Mouse (Mus musculus): ENCODE results near the gene Zfp575. TPM values are rescaled to one million over a fixed set of nuclear protein-coding genes. Genes with fewer than 3 reads are reported as not detected.
A peak's percentile ranks its signal among the peaks of the same experiment; 100 is the strongest.

The Zfp575 gene
- polyA plus RNA-seq, 1 experiment from 2014 or later = 10.3 TPM

DNA sequence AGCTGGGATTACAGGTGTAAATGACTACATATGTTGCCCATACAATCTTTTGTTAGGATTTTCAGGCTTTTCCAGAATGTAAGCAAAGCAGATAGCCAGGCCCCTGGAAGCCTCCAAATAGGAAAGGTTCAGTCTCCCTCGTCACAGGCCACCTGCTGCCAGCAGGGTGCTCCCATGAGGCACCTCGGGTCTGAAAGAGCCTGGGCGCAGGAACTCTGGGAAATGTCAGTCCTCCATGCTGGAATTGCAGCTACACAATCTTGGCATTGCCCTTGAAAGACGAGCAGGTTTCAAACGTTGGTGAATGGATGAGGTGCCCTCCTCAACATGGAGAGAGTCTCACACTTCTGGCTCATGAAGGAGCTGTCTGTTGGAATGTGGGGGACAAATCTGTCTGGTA lies 49.3 kb downstream of the Zfp575 start:
- 44% methylated on average over 5 of the region's 5 CpGs for WGBS
- Histone ChIP-seq H3K9me3 (ENCODE audit: control insufficient read depth, low read length) (no peaks in the 10 kb centered on the region), H3K36me3 (replicated peaks; ENCODE audit: control insufficient read depth, insufficient read depth) (peaks cover 35% of the 10 kb centered on the region), H3K9ac (no peak overlapping the region), H3K4me3 (replicated peaks; ENCODE audit: low read length) (no peak overlapping the region), H3K4me2 (replicated peaks) (no peak overlapping the region), H3K27ac (no peak overlapping the region), H3K27me3 (ENCODE audit: control insufficient read depth, insufficient read depth, low read length) (no peaks in the 10 kb centered on the region; the same call in 1 of the 2 replicates), H3K4me1 (replicated peaks; ENCODE audit: control insufficient read depth, insufficient read depth, low read length) (peaks cover 11% of the 10 kb centered on the region; the same call in 1 of the 2 replicates)
- ATAC-seq (ENCODE audit: low FRiP score) = no peak
- DNase-seq (ENCODE audit: low spot score) = no peak

GRCm38 (mm10) chr7:24537591-24537990 lies 49.9 kb downstream of the Zfp575 start:
- Histone ChIP-seq H3K36me3 (replicated peaks; ENCODE audit: control insufficient read depth, insufficient read depth) (peaks cover 39% of the 10 kb centered on the region), H3K9ac (no peak overlapping the region), H3K27me3 (ENCODE audit: control insufficient read depth, insufficient read depth, low read length) (no peaks in the 10 kb centered on the region; the same call in 1 of the 2 replicates), H3K27ac (no peak overlapping the region), H3K9me3 (ENCODE audit: control insufficient read depth, low read length) (no peaks in the 10 kb centered on the region), H3K4me1 (replicated peaks; ENCODE audit: control insufficient read depth, insufficient read depth, low read length) (peaks cover 13% of the 10 kb centered on the region), H3K4me3 (replicated peaks; ENCODE audit: low read length) (no peak overlapping the region), H3K4me2 (replicated peaks) (no peak overlapping the region)
- ATAC-seq (ENCODE audit: low FRiP score) (no peak), DNase-seq (ENCODE audit: low spot score) (no peak)
- WGBS = 78% methylated on average over 5 of the region's 5 CpGs

DNA sequence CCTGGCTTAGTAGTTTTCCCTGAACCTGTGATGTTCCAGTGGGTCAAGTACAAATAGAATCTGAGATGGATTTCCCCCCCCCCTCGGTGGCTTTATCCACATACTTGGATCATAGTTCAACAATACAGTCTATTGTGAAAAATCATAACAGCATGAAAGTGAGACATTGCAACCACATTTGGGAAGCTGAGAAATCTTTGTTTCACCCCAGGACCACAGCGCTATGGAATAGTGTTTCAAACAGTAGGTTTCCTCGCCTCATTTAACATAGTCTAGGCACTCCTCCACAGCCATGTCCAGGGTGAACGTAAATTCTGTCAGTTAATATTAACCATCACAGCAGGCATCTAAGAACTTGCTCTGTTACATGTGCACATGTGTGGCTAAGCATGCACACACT lies 50.4 kb downstream of the Zfp575 start:
- H3K27me3 ChIP-seq (ENCODE audit: control insufficient read depth, insufficient read depth, low read length) = no peaks in the 10 kb centered on the region; the same call in 1 of the 2 replicates
- DNase-seq (ENCODE audit: low spot score) = no peak
- H3K4me1 ChIP-seq (replicated peaks; ENCODE audit: control insufficient read depth, insufficient read depth, low read length) = peaks cover 18% of the 10 kb centered on the region
- H3K9me3 ChIP-seq (ENCODE audit: control insufficient read depth, low read length) = no peaks in the 10 kb centered on the region
- 73% methylated on average over 4 of the region's 4 CpGs for WGBS
- no peak overlapping the region for H3K4me2 ChIP-seq (replicated peaks)
- H3K27ac ChIP-seq = no peak overlapping the region
- no peak overlapping the region for H3K9ac ChIP-seq
- H3K36me3 ChIP-seq (replicated peaks; ENCODE audit: control insufficient read depth, insufficient read depth) = peaks cover 44% of the 10 kb centered on the region
- H3K4me3 ChIP-seq (replicated peaks; ENCODE audit: low read length) = no peak overlapping the region
- no peak for ATAC-seq (ENCODE audit: low FRiP score)

DNA sequence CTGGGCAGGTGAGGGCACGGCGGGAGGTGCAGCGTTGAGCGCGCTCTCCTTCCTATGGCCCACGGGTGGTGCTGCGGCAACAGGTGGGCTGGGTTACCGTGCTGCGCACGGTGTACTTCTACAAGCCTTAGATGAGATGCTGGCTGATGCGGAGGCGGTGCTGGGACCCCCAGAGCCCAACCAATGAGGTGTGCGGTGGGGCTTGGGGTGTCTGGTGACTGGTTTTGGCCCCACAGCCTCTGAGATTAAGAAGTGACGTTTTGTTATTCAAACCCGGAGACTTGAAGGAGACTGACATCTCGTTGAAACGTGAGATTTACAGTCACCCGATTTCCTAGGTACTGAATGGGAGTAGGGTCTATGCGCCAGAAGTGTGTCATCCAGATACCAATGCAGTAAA lies 53.1 kb downstream of the Zfp575 start:
- 23% methylated on average over 19 of the region's 19 CpGs for WGBS
- peaks cover 27% of the 10 kb centered on the region for H3K4me1 ChIP-seq (replicated peaks; ENCODE audit: control insufficient read depth, insufficient read depth, low read length)
- H3K4me2 ChIP-seq (replicated peaks) = peak overlapping the region; percentile 31; the same call in 1 of the 2 replicates
- no peak overlapping the region for H3K27ac ChIP-seq
- ATAC-seq (ENCODE audit: low FRiP score) = no peak
- peaks cover 46% of the 10 kb centered on the region for H3K36me3 ChIP-seq (replicated peaks; ENCODE audit: control insufficient read depth, insufficient read depth)
- peak overlapping the region; percentile 28; the same call in 1 of the 2 replicates for H3K9ac ChIP-seq
- H3K4me3 ChIP-seq (replicated peaks; ENCODE audit: low read length) = peak overlapping the region; percentile 3; the same call in 1 of the 2 replicates
- no peaks in the 10 kb centered on the region for H3K9me3 ChIP-seq (ENCODE audit: control insufficient read depth, low read length)
- no peak for DNase-seq (ENCODE audit: low spot score)
- no peaks in the 10 kb centered on the region; the same call in 1 of the 2 replicates for H3K27me3 ChIP-seq (ENCODE audit: control insufficient read depth, insufficient read depth, low read length)

Other genes with a start within 250 kb of the Zfp575 start
- gene Lypd5, start 238.4 kb downstream of the Zfp575 start, polyA plus RNA-seq (2014; fragmentation: Nextera tagmentation; extraction: Ambion mirVana) = not detected in 2 replicates
- 1.7 and 2.8 TPM in 2 replicates for gene Kcnn4, start 217.4 kb downstream of the Zfp575 start, polyA plus RNA-seq (2014; fragmentation: Nextera tagmentation; extraction: Ambion mirVana)
- gene Smg9, start 188.0 kb downstream of the Zfp575 start, polyA plus RNA-seq (2014; fragmentation: Nextera tagmentation; extraction: Ambion mirVana) = 30.1 and 30.3 TPM in 2 replicates
- not detected in 2 replicates for gene Irgc1, start 135.3 kb downstream of the Zfp575 start, polyA plus RNA-seq (2014; fragmentation: Nextera tagmentation; extraction: Ambion mirVana)
- gene Plaur, start 125.2 kb downstream of the Zfp575 start, polyA plus RNA-seq (2014; fragmentation: Nextera tagmentation; extraction: Ambion mirVana) = 1.6 and 1.9 TPM in 2 replicates
- gene Cadm4, start 105.6 kb downstream of the Zfp575 start, polyA plus RNA-seq (2014; fragmentation: Nextera tagmentation; extraction: Ambion mirVana) = 22.7 and 28.3 TPM in 2 replicates
- gene Zfp428, start 80.6 kb downstream of the Zfp575 start, polyA plus RNA-seq (2014; fragmentation: Nextera tagmentation; extraction: Ambion mirVana) = 181 and 201 TPM in 2 replicates
- gene AC161166.1, start 75.2 kb downstream of the Zfp575 start, polyA plus RNA-seq (2014; fragmentation: Nextera tagmentation; extraction: Ambion mirVana) = 0.65 and 0.98 TPM in 2 replicates
- 28.0 and 33.5 TPM in 2 replicates for gene Irgq, start 57.0 kb downstream of the Zfp575 start, polyA plus RNA-seq (2014; fragmentation: Nextera tagmentation; extraction: Ambion mirVana)
- not detected in 2 replicates for gene Pinlyp, start 41.5 kb downstream of the Zfp575 start, polyA plus RNA-seq (2014; fragmentation: Nextera tagmentation; extraction: Ambion mirVana)
- 47.4 and 52.3 TPM in 2 replicates for gene Xrcc1, start 41.4 kb downstream of the Zfp575 start, polyA plus RNA-seq (2014; fragmentation: Nextera tagmentation; extraction: Ambion mirVana)
- 25.8 and 26.4 TPM in 2 replicates for gene Ethe1, start 98 bp downstream of the Zfp575 start, polyA plus RNA-seq (2014; fragmentation: Nextera tagmentation; extraction: Ambion mirVana)
- gene Phldb3, start 23.1 kb upstream of the Zfp575 start, polyA plus RNA-seq (2014; fragmentation: Nextera tagmentation; extraction: Ambion mirVana) = not detected in 2 replicates
- gene Lypd3, start 48.9 kb upstream of the Zfp575 start, polyA plus RNA-seq (2014; fragmentation: Nextera tagmentation; extraction: Ambion mirVana) = 0.27 and 0.29 TPM in 2 replicates
- not detected in 2 replicates for gene Tex101, start 89.0 kb upstream of the Zfp575 start, polyA plus RNA-seq (2014; fragmentation: Nextera tagmentation; extraction: Ambion mirVana)
- not detected in 2 replicates for gene BC049730, start 121.6 kb upstream of the Zfp575 start, polyA plus RNA-seq (2014; fragmentation: Nextera tagmentation; extraction: Ambion mirVana)
- not detected in 2 replicates for gene Gm4763, start 139.3 kb upstream of the Zfp575 start, polyA plus RNA-seq (2014; fragmentation: Nextera tagmentation; extraction: Ambion mirVana)
- 0.11 and 0.35 TPM in 2 replicates for gene Cd177, start 172.7 kb upstream of the Zfp575 start, polyA plus RNA-seq (2014; fragmentation: Nextera tagmentation; extraction: Ambion mirVana)
- gene Ceacam10, start 189.6 kb upstream of the Zfp575 start, polyA plus RNA-seq (2014; fragmentation: Nextera tagmentation; extraction: Ambion mirVana) = 0.41 TPM in 1 of 2 replicates, not detected in the other

Measured in hindbrain, embryonic 14.5 days (tissue).